ENCODE assay signal across 22 mouse cellular contexts in genomic region chr6:88913022-88913421, GRCm38 (mm10). TPM values are rescaled to one million over a fixed set of nuclear protein-coding genes. Genes with fewer than 3 reads are reported as not detected.
DNase-seq lines count a peak whose midpoint lies in the region; ATAC-seq and TF ChIP-seq lines count a peak whose summit lies in the region.
"Had no signal": no experiment of that assay in that cellular context is flagged by ENCODE, and none has a peak within 500 bp of the region (broad histone marks: within the 10 kb centered on the region; RNA-seq: fewer than 3 reads in every experiment).

No protein-coding gene starts in this region.

- H3K4me3 ChIP-seq in kidney, adult 2 months (ENCODE audit: insufficient read depth, low read depth, low read length) = no peak overlapping the region
- H3K4me3 ChIP-seq in kidney, embryonic 16.5 days (ENCODE audit: low read length) = no peak overlapping the region
- H3K4me3 ChIP-seq in C2C12 (ENCODE audit: insufficient read depth, poor library complexity, severe bottlenecking) = no peak overlapping the region
- H3K4me3 ChIP-seq in forebrain, embryonic 12.5 days (replicated peaks) = no peak overlapping the region
- H3K4me3 ChIP-seq: embryonic facial prominence, embryonic 10.5 days; forebrain, embryonic 15.5 days; hindbrain, embryonic 15.5 days; layer of hippocampus, adult 2 months; left cerebral cortex, adult 2 months; limb, embryonic 10.5 days; midbrain, embryonic 10.5 days; neural tube, embryonic 13.5 days had no signal

- H3K79me3 ChIP-seq in C2C12 (ENCODE audit: low read depth) = no peaks in the 10 kb centered on the region

- no peak for ATAC-seq in kidney, embryonic 16.5 days (ENCODE audit: low FRiP score, low TSS enrichment)
- ATAC-seq in erythroid progenitor cell, adult 5-6 weeks (replicated peaks; ENCODE audit: low FRiP score, poor library complexity, severe bottlenecking) = no peak
- ATAC-seq in forebrain, embryonic 12.5 days (ENCODE audit: low FRiP score) = no peak
- ATAC-seq: forebrain, embryonic 15.5 days; intestine, embryonic 16.5 days had no signal

- no peaks in the 10 kb centered on the region for H3K4me1 ChIP-seq in kidney, adult 2 months (ENCODE audit: control insufficient read depth, insufficient read depth, low read length)
- no peaks in the 10 kb centered on the region for H3K4me1 ChIP-seq in kidney, embryonic 16.5 days (ENCODE audit: insufficient read depth, low read length)
- H3K4me1 ChIP-seq in forebrain, embryonic 12.5 days = no peaks in the 10 kb centered on the region
- H3K4me1 ChIP-seq: embryonic facial prominence, embryonic 10.5 days; forebrain, embryonic 15.5 days; hindbrain, embryonic 15.5 days; limb, embryonic 10.5 days; midbrain, embryonic 10.5 days; neural tube, embryonic 13.5 days had no signal

- intact Hi-C loops in heart, postnatal 10 days (cut with DNase I) = no loop called here

- no peak overlapping the region for H3K4me2 ChIP-seq in kidney, embryonic 16.5 days (replicated peaks; ENCODE audit: low read depth, low read length)
- H3K4me2 ChIP-seq in forebrain, embryonic 12.5 days = no peak overlapping the region
- H3K4me2 ChIP-seq: forebrain, embryonic 15.5 days; hindbrain, embryonic 15.5 days; neural tube, embryonic 13.5 days had no signal

- no peak overlapping the region for H3ac ChIP-seq in C2C12 (ENCODE audit: control insufficient read depth, insufficient read length, low read depth)

- no peaks in the 10 kb centered on the region for H3K79me2 ChIP-seq in C2C12 (ENCODE audit: control insufficient read depth, insufficient read depth)

- no peak for TF ChIP-seq CTCF in kidney, adult 2 months (conservative IDR thresholded peaks at IDR 0.05; ENCODE audit: insufficient read depth, insufficient read length, low read depth, low read length)
- TF ChIP-seq CTCF in C2C12 (IDR thresholded peaks at IDR 0.05; ENCODE audit: control insufficient read depth, insufficient read depth, insufficient read length) = no peak

- H3K27ac ChIP-seq in kidney, adult 2 months (ENCODE audit: insufficient read depth, low read depth, low read length) = no peak overlapping the region
- H3K27ac ChIP-seq in kidney, embryonic 16.5 days (ENCODE audit: low read length) = no peak overlapping the region
- no peak overlapping the region for H3K27ac ChIP-seq in forebrain, embryonic 12.5 days
- H3K27ac ChIP-seq: embryonic facial prominence, embryonic 10.5 days; forebrain, embryonic 15.5 days; hindbrain, embryonic 15.5 days; kidney, postnatal 0 days; layer of hippocampus, adult 2 months; left cerebral cortex, adult 2 months; limb, embryonic 10.5 days; midbrain, embryonic 10.5 days; neural tube, embryonic 13.5 days had no signal

- 60% methylated on average over 4 of the region's 4 CpGs for WGBS in kidney, adult 2 months
- WGBS in kidney, embryonic 16.5 days = 87% methylated on average over 4 of the region's 4 CpGs
- WGBS in forebrain, embryonic 12.5 days = 97% methylated on average over 4 of the region's 4 CpGs

- H3K9me3 ChIP-seq in kidney, embryonic 16.5 days (ENCODE audit: low read length) = no peaks in the 10 kb centered on the region
- H3K9me3 ChIP-seq in forebrain, embryonic 12.5 days = 0 out of 2 replicates have a peak, but pooled peaks cover 3% of the 10 kb centered on the region
- H3K9me3 ChIP-seq: embryonic facial prominence, embryonic 10.5 days; forebrain, embryonic 15.5 days; hindbrain, embryonic 15.5 days; limb, embryonic 10.5 days; midbrain, embryonic 10.5 days; neural tube, embryonic 13.5 days had no signal

- TF ChIP-seq POLR2A in kidney, adult 2 months (IDR thresholded peaks at IDR 0.05; ENCODE audit: low read depth, low read length) = no peak

- H3K36me3 ChIP-seq in kidney, adult 2 months (ENCODE audit: control insufficient read depth, insufficient read depth, low read length) = no peaks in the 10 kb centered on the region
- H3K36me3 ChIP-seq in kidney, embryonic 16.5 days (ENCODE audit: insufficient read depth, low read length) = peaks cover 30% of the 10 kb centered on the region
- peaks cover 5% of the 10 kb centered on the region for H3K36me3 ChIP-seq in C2C12 (ENCODE audit: control insufficient read depth, insufficient read depth)
- peaks cover 28% of the 10 kb centered on the region for H3K36me3 ChIP-seq in forebrain, embryonic 12.5 days (replicated peaks)
- H3K36me3 ChIP-seq: hindbrain, embryonic 15.5 days had no signal

- DNase-seq in gastrocnemius, adult 18-20 months (ENCODE audit: low spot score) = peak; percentile 47
- DNase-seq in gastrocnemius, postnatal 25 days = no peak
- DNase-seq in kidney, adult 2 months = peak; percentile 37
- peak; percentile 67 to 72 for DNase-seq in heart, postnatal 10 days
- DNase-seq: lung, adult 18-20 months; thymus, postnatal 4 days had no signal

- no peaks in the 10 kb centered on the region for H3K27me3 ChIP-seq in kidney, adult 2 months (replicated peaks; ENCODE audit: control insufficient read depth, insufficient read depth, low read length)
- H3K27me3 ChIP-seq in kidney, embryonic 16.5 days (ENCODE audit: insufficient read depth, low read length) = no peaks in the 10 kb centered on the region
- H3K27me3 ChIP-seq in C2C12 (ENCODE audit: control insufficient read depth, insufficient read depth, insufficient read length) = no peaks in the 10 kb centered on the region
- H3K27me3 ChIP-seq in forebrain, embryonic 12.5 days = no peaks in the 10 kb centered on the region
- H3K27me3 ChIP-seq: forebrain, embryonic 15.5 days; hindbrain, embryonic 15.5 days; neural tube, embryonic 13.5 days had no signal

- H3K9ac ChIP-seq in kidney, embryonic 16.5 days (replicated peaks; ENCODE audit: low read length) = no peak overlapping the region
- H3K9ac ChIP-seq in forebrain, embryonic 12.5 days = no peak overlapping the region
- H3K9ac ChIP-seq: forebrain, embryonic 15.5 days; hindbrain, embryonic 15.5 days; neural tube, embryonic 13.5 days had no signal

TF ChIP-seq in C2C12, 6 proteins besides CTCF, POLR2A, EP300 and RAD21:
- TF ChIP-seq USF1 (IDR thresholded peaks at IDR 0.05; ENCODE audit: low read depth) (peak; percentile 16), FOSL1 (IDR thresholded peaks at IDR 0.05; ENCODE audit: insufficient read depth, low read length, poor library complexity, severe bottlenecking) (no peak)
TF ChIP-seq in C2C12: peak in this region for 1.

RNA-seq across cellular contexts. Expression of gene Tpra1, which starts 11.0 kb away (rescaled TPM):
- 10 to 100 TPM; 17.9 to 27.9 TPM for total RNA-seq in gastrocnemius, adult 18-20 months (2021)
- 10 to 100 TPM; 23.4 to 46.4 TPM for total RNA-seq in gastrocnemius, postnatal 25 days (2021)
- polyA plus RNA-seq in kidney, adult 2 months (2012; rRNA removed) = 132 and 156 TPM in 2 replicates
- 95.5 and 98.8 TPM in 2 replicates for polyA plus RNA-seq in kidney, embryonic 16.5 days (2015; fragmentation: Nextera tagmentation; extraction: Ambion mirVana)
- 29.1 TPM for polyA plus RNA-seq in C2C12 (2012; fragmentation: generic; extraction: Trizol)
- total RNA-seq in heart, postnatal 10 days (2021) = 10 to 100 TPM; 31.8 to 34.3 TPM
- total RNA-seq in erythroid progenitor cell, adult 5-6 weeks (2015; ENCODE audit: low replicate concordance) = 47.9 and 70.8 TPM in 2 replicates
- total RNA-seq in erythroid progenitor cell, adult 5-6 weeks (2017; ENCODE audit: low replicate concordance) = 71.2 and 104 TPM in 2 replicates
- 49.9 and 60.6 TPM in 2 replicates for polyA plus RNA-seq in forebrain, embryonic 12.5 days (2016; fragmentation: Nextera tagmentation; extraction: Ambion mirVana)

RNA-seq across cellular contexts. Expression of gene Mcm2, which starts 14.4 kb away (rescaled TPM):
- total RNA-seq in gastrocnemius, adult 18-20 months (2021) = 1 to 10 TPM; 6.1 to 6.4 TPM
- 1 to 10 TPM; 4.6 to 6.5 TPM for total RNA-seq in gastrocnemius, postnatal 25 days (2021)
- 8.9 and 10.2 TPM in 2 replicates for polyA plus RNA-seq in kidney, adult 2 months (2012; rRNA removed)
- polyA plus RNA-seq in kidney, embryonic 16.5 days (2015; fragmentation: Nextera tagmentation; extraction: Ambion mirVana) = 151 and 157 TPM in 2 replicates
- 126 TPM for polyA plus RNA-seq in C2C12 (2012; fragmentation: generic; extraction: Trizol)
- total RNA-seq in heart, postnatal 10 days (2021) = 10 to 100 TPM; 36.7 to 48.8 TPM
- 111 and 119 TPM in 2 replicates for total RNA-seq in erythroid progenitor cell, adult 5-6 weeks (2015; ENCODE audit: low replicate concordance)
- total RNA-seq in erythroid progenitor cell, adult 5-6 weeks (2017; ENCODE audit: low replicate concordance) = 159 and 169 TPM in 2 replicates
- polyA plus RNA-seq in forebrain, embryonic 12.5 days (2016; fragmentation: Nextera tagmentation; extraction: Ambion mirVana) = 200 and 211 TPM in 2 replicates

RNA-seq across cellular contexts. Expression of gene Podxl2, which starts 38.2 kb away (rescaled TPM):
- total RNA-seq in gastrocnemius, adult 18-20 months (2021) = 10 to 100 TPM; 63.1 to 63.5 TPM
- 10 to 100 TPM; 49.4 to 53.0 TPM for total RNA-seq in gastrocnemius, postnatal 25 days (2021)
- polyA plus RNA-seq in kidney, adult 2 months (2012; rRNA removed) = 12.5 and 15.7 TPM in 2 replicates
- polyA plus RNA-seq in kidney, embryonic 16.5 days (2015; fragmentation: Nextera tagmentation; extraction: Ambion mirVana) = 43.0 and 48.9 TPM in 2 replicates
- 2.8 TPM for polyA plus RNA-seq in C2C12 (2012; fragmentation: generic; extraction: Trizol)
- 10 to 100 TPM; 49.9 to 54.8 TPM for total RNA-seq in heart, postnatal 10 days (2021)
- not detected in 2 replicates for total RNA-seq in erythroid progenitor cell, adult 5-6 weeks (2015; ENCODE audit: low replicate concordance)
- 12.3 TPM in 1 of 2 replicates, not detected in the other for total RNA-seq in erythroid progenitor cell, adult 5-6 weeks (2017; ENCODE audit: low replicate concordance)
- 248 and 258 TPM in 2 replicates for polyA plus RNA-seq in forebrain, embryonic 12.5 days (2016; fragmentation: Nextera tagmentation; extraction: Ambion mirVana)
- total RNA-seq: MEL; monocyte, adult 5-6 weeks had no signal

Comparison
In these comparisons a context has a peak if more than half of its experiments do, and no peak if none do; other contexts are left out.
1. RNA of gene Mcm2, which starts 14.4 kb away (total RNA-seq): 111 to 169 TPM in erythroid progenitor cell, adult 5-6 weeks and 36.7 to 48.8 TPM in heart, postnatal 10 days; 4.6 to 6.5 TPM in gastrocnemius, postnatal 25 days and 6.1 to 6.4 TPM in gastrocnemius, adult 18-20 months; every median in the first group is over 4 times any median in the second.